Mouse (Mus musculus) G1E (cell line): ENCODE measurements around the gene Slc39a12.

Source experiments
- CTCF ChIP-seq: IDR thresholded peaks from 2 replicates; pipeline ENCODE4 v1.5.1; 2012; ENCODE audit warnings: low read depth, low read length, inconsistent platforms, mixed read lengths
- GATA1 ChIP-seq: IDR thresholded peaks from 2 replicates; pipeline ENCODE4 v1.6.1; 2012; ENCODE audit warnings: borderline replicate concordance, low read length, inconsistent platforms, mixed read lengths
- GATA2 ChIP-seq: IDR thresholded peaks from 2 replicates; pipeline ENCODE4 v1.6.1; 2012; ENCODE audit warnings: low read depth, low read length, inconsistent platforms, borderline replicate concordance
- POLR2AphosphoS5 ChIP-seq: IDR thresholded peaks from 2 replicates; pipeline ENCODE4 v1.6.1; 2012; ENCODE audit warnings: low read depth, low read length, inconsistent platforms; ENCODE audit not compliant: insufficient replicate concordance
- TAL1 ChIP-seq: conservative IDR thresholded peaks from 2 replicates; pipeline ENCODE4 v1.6.1; 2012; ENCODE audit warnings: low read depth, low read length, inconsistent platforms, mixed read lengths

- TF ChIP-seq POLR2AphosphoS5 (no peak), CTCF (no peak), TAL1 (no peak), GATA1 (no peak), GATA2 (no peak)
These were observed at the start of gene Slc39a12 for GRCm38 (mm10) chr2:14388162-14388561.
